Mouse (Mus musculus) liver, embryonic 14.5 days (tissue): ENCODE results near the gene Dsp.

Experiments
- CTCF ChIP-seq: IDR thresholded peaks from 2 replicates; pipeline ENCODE4 v1.5.1; 2016; ENCODE audit warnings: antibody characterized with exemption, low read depth, control low read depth
- EP300 ChIP-seq: IDR thresholded peaks from 2 replicates; pipeline ENCODE4 v1.6.1; 2016; ENCODE audit warnings: antibody characterized with exemption, low read depth

- no peak for TF ChIP-seq CTCF
- no peak for TF ChIP-seq EP300
Observed at GRCm38 (mm10) chr13:38164932-38165331, 13.8 kb downstream of the Dsp start.
